Mouse (Mus musculus): ENCODE results near the gene Opcml. TPM values are rescaled to one million over a fixed set of nuclear protein-coding genes. Genes with fewer than 3 reads are reported as not detected.
A peak's percentile ranks its signal among the peaks of the same experiment; 100 is the strongest.

The Opcml gene
- polyA plus RNA-seq, 1 experiment from 2014 or later: 6.0 TPM

DNA sequence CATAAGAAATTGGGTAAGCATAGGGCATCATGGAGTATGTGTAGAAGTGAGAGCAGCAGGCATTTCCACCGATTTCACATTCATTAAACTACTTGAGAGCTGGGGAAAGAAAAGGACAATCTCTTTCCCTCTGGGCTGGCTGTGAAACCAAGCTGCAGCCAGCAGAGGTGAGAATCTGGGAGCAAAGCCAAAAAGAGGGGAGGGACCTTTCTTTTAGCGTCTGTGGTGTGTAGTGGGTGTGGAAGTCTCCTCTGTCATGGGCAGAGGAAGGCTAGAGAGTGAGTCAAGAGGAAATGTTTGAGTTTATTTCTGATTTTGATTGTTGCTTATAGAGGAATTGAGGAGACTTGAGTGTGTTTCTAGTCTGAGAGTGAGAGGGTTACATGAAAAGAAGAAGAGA, 172.8 kb downstream of the Opcml start:
- H3K4me1 ChIP-seq (ENCODE audit: control insufficient read depth, insufficient read depth, low read length): no peaks in the 10 kb centered on the region
- H3K4me3 ChIP-seq (ENCODE audit: low read depth, low read length): no peak overlapping the region
- ATAC-seq (ENCODE audit: low read depth) (no peak), DNase-seq (ENCODE audit: low spot score) (peak; percentile 24)
- H3K27ac ChIP-seq (replicated peaks; ENCODE audit: low read depth, low read length): no peak overlapping the region
- no peaks in the 10 kb centered on the region for H3K9me3 ChIP-seq (ENCODE audit: control insufficient read depth, low read length)
- H3K9ac ChIP-seq (ENCODE audit: low read depth, low read length): no peak overlapping the region
- H3K4me2 ChIP-seq (ENCODE audit: low read depth, low read length): no peak overlapping the region
- WGBS: 39% methylated on average over 2 of the region's 2 CpGs
- H3K36me3 ChIP-seq (ENCODE audit: control insufficient read depth, insufficient read depth, low read length): no peaks in the 10 kb centered on the region
- H3K27me3 ChIP-seq (replicated peaks; ENCODE audit: control insufficient read depth, insufficient read depth, low read length): no peaks in the 10 kb centered on the region

DNA sequence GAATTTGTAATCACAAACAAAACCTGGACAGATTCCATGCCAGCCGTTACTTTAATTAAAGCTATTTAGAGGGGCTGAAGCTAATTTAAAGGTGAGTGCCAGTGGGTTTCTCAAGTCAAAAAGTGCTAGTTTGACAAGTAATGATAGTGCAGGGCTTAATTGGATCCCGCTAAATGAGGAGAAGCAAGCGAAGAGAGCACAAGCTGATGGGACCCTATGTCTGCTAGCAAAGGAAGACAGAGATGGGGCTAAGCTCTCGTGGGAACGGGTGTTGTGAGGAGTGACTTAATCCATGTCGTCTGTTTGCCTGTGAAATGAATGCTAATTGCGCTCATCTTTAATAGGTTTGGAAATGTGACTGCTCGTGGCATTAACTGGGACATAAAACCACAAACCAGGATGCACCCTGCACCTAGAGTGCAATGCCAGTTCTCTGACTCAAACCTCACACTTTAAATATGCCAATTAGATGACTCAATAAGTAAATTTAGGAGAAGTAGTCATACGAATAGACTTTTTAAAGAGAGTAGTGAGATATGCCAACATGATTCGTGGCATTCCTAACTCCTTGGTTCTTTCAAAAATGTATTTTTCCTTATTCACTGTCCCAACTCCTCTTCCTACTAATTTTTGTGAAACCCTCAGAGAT, 174.5 kb downstream of the Opcml start:
- Histone ChIP-seq H3K4me2 (ENCODE audit: low read depth, low read length) (no peak overlapping the region), H3K27me3 (replicated peaks; ENCODE audit: control insufficient read depth, insufficient read depth, low read length) (no peaks in the 10 kb centered on the region), H3K4me3 (ENCODE audit: low read depth, low read length) (no peak overlapping the region), H3K9me3 (ENCODE audit: control insufficient read depth, low read length) (no peaks in the 10 kb centered on the region), H3K36me3 (ENCODE audit: control insufficient read depth, insufficient read depth, low read length) (no peaks in the 10 kb centered on the region), H3K27ac (replicated peaks; ENCODE audit: low read depth, low read length) (no peak overlapping the region), H3K4me1 (ENCODE audit: control insufficient read depth, insufficient read depth, low read length) (no peaks in the 10 kb centered on the region), H3K9ac (ENCODE audit: low read depth, low read length) (no peak overlapping the region)
- no peak for DNase-seq (ENCODE audit: low spot score)
- 70% methylated on average over 10 of the region's 10 CpGs for WGBS
- ATAC-seq (ENCODE audit: low read depth): no peak

DNA sequence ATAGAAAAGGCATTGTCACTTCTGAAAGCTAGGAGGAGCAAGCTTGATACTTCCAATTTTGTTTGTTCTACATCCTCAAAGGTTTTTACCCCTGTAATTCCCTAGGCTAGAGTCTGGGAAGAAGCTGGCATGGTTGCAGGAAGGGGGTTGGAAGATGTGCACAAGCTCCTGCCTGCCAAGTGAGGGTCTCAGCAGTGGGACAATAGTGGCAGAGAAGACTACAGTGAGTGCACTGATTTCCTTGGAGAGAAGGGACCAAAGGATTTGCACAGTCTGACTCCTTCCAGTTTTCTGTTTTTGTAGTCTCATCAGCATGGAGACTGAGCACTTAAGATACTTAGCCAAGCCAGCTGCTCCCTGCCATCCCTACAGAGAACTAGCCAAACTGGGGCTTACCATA, 177.7 kb downstream of the Opcml start:
- no peak for DNase-seq (ENCODE audit: low spot score)
- Histone ChIP-seq H3K4me1 (ENCODE audit: control insufficient read depth, insufficient read depth, low read length) (no peaks in the 10 kb centered on the region), H3K9ac (ENCODE audit: low read depth, low read length) (no peak overlapping the region), H3K27me3 (replicated peaks; ENCODE audit: control insufficient read depth, insufficient read depth, low read length) (no peaks in the 10 kb centered on the region), H3K36me3 (ENCODE audit: control insufficient read depth, insufficient read depth, low read length) (no peaks in the 10 kb centered on the region), H3K9me3 (ENCODE audit: control insufficient read depth, low read length) (no peaks in the 10 kb centered on the region), H3K4me2 (ENCODE audit: low read depth, low read length) (no peak overlapping the region), H3K4me3 (ENCODE audit: low read depth, low read length) (no peak overlapping the region), H3K27ac (replicated peaks; ENCODE audit: low read depth, low read length) (no peak overlapping the region)
- no peak for ATAC-seq (ENCODE audit: low read depth)

DNA sequence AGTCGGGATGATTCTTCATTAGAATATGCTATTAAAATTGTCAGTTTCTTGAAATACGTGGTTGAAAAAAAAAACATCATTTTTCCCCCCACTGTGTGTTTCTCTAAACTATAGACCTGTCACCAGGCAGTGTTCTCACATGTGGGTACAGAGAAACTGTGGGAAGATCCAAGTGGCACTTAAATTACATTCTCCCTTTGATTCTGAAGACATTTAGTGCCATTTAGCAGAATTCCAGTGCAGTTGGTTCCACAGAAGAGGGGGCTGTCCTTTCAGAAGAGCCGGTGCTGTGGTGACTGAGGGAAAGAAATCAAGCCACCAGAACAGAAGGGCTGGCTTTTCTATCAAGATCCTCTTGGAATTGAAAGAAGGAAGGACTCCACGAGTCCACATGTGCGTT, 181.7 kb downstream of the Opcml start:
- DNase-seq (ENCODE audit: low spot score) (no peak), ATAC-seq (ENCODE audit: low read depth) (no peak)
- Histone ChIP-seq H3K4me2 (ENCODE audit: low read depth, low read length) (no peak overlapping the region), H3K36me3 (ENCODE audit: control insufficient read depth, insufficient read depth, low read length) (no peaks in the 10 kb centered on the region), H3K27ac (replicated peaks; ENCODE audit: low read depth, low read length) (no peak overlapping the region), H3K27me3 (replicated peaks; ENCODE audit: control insufficient read depth, insufficient read depth, low read length) (no peaks in the 10 kb centered on the region), H3K9me3 (ENCODE audit: control insufficient read depth, low read length) (no peaks in the 10 kb centered on the region), H3K4me3 (ENCODE audit: low read depth, low read length) (no peak overlapping the region), H3K9ac (ENCODE audit: low read depth, low read length) (no peak overlapping the region), H3K4me1 (ENCODE audit: control insufficient read depth, insufficient read depth, low read length) (no peaks in the 10 kb centered on the region)
- WGBS: 77% methylated on average over 5 of the region's 5 CpGs

DNA sequence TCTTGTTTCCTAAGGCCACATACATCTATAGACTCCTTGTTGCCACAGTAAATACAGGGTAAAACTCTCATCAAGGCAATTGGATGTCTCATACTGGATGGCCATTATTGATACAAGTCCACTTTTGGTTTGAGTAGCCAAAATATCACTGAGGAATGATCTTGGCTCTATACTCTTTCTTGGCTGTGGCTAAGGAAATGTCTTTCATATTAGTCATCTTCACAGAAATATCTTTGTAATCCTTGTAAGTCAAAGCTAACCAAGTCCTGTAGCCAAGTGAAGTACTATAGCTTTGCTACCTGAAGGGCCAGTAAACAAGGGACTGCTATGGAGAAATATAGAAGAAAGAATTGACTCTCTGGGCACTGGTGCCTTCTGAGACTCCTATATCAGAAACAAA, 192.0 kb downstream of the Opcml start:
- H3K4me2 ChIP-seq (ENCODE audit: low read depth, low read length): no peak overlapping the region
- H3K9me3 ChIP-seq (ENCODE audit: control insufficient read depth, low read length): 0 out of 2 replicates have a peak, but pooled peaks cover 2% of the 10 kb centered on the region
- H3K36me3 ChIP-seq (ENCODE audit: control insufficient read depth, insufficient read depth, low read length): no peaks in the 10 kb centered on the region
- no peak overlapping the region for H3K27ac ChIP-seq (replicated peaks; ENCODE audit: low read depth, low read length)
- no peaks in the 10 kb centered on the region for H3K27me3 ChIP-seq (replicated peaks; ENCODE audit: control insufficient read depth, insufficient read depth, low read length)
- H3K4me3 ChIP-seq (ENCODE audit: low read depth, low read length): no peak overlapping the region
- H3K4me1 ChIP-seq (ENCODE audit: control insufficient read depth, insufficient read depth, low read length): no peaks in the 10 kb centered on the region
- no peak for DNase-seq (ENCODE audit: low spot score)
- no peak overlapping the region for H3K9ac ChIP-seq (ENCODE audit: low read depth, low read length)
- no peak for ATAC-seq (ENCODE audit: low read depth)

DNA sequence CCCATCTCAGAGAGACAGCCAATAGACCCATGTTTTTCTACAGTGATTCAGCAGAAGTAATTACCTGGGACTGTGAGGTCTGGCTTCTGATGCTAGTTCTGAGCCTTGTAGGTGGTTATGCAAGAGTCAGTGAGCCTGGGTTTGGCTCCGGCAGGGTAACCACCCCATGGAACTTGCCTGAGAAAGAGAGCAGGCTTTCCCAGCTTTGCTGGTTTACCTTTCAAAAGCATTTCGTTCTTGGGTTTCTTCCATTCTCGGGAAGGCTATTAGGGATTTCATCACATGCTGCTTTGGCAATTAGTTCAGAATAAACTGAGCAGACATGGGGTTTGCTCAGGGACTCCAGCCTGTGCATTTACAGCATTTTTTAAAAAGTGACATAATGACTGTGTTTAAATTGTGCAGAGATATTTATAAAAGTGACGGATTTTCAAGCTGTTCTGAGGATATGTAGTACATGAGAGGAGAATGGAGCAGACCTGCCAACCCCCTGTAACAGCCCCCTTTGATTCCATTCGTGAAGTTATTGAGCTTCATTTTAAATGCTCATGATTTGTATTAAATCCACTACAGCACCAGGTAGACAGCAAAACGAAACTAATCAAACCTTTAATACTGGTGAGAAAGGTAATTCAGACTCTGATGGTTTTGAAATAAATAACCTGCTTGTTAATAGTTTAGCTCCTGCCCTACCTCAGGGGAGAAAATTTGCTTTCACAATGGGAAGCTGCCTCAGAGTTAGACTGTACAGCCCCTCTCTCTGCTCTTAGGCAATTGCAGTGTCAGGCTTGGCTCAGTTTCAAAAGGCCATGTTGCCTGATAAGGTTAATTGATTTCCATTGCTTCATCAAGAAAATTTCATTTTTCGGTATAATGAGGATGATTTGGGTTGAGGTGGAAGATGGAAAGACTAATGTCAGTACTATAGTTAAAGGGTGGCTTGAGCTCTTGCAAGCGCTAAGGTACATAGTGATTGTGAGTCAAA, 196.3 kb downstream of the Opcml start:
- Histone ChIP-seq H3K27me3 (replicated peaks; ENCODE audit: control insufficient read depth, insufficient read depth, low read length) (no peaks in the 10 kb centered on the region), H3K36me3 (ENCODE audit: control insufficient read depth, insufficient read depth, low read length) (no peaks in the 10 kb centered on the region), H3K9me3 (ENCODE audit: control insufficient read depth, low read length) (no peaks in the 10 kb centered on the region), H3K9ac (ENCODE audit: low read depth, low read length) (no peak overlapping the region), H3K4me1 (ENCODE audit: control insufficient read depth, insufficient read depth, low read length) (no peaks in the 10 kb centered on the region), H3K4me2 (ENCODE audit: low read depth, low read length) (no peak overlapping the region), H3K4me3 (ENCODE audit: low read depth, low read length) (no peak overlapping the region), H3K27ac (replicated peaks; ENCODE audit: low read depth, low read length) (no peak overlapping the region)
- peak; percentile 30 for DNase-seq (ENCODE audit: low spot score)
- ATAC-seq (ENCODE audit: low read depth): no peak
- 66% methylated on average over 8 of the region's 8 CpGs for WGBS

DNA sequence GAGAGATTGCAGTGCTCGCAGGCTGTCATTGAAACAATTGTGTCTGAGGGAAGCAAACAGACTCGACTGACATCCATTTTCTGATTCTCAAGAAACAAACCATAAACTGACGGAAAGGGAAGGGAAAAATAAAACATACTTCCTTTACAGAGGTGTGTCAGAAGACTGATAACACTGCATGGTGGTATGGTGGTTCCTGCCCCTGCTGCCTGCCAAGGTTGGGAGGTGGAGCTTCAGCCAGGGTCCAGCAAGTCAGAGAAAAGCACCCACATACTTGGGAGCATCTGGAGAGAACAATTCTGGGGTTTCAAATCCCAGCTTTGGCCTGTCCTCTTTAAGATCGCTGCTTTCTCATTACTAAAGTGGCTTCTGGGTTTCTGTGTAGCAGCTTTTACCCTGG, 201.0 kb downstream of the Opcml start:
- Histone ChIP-seq H3K4me1 (ENCODE audit: control insufficient read depth, insufficient read depth, low read length) (no peaks in the 10 kb centered on the region), H3K36me3 (ENCODE audit: control insufficient read depth, insufficient read depth, low read length) (no peaks in the 10 kb centered on the region), H3K9me3 (ENCODE audit: control insufficient read depth, low read length) (no peaks in the 10 kb centered on the region), H3K27ac (replicated peaks; ENCODE audit: low read depth, low read length) (no peak overlapping the region), H3K4me3 (ENCODE audit: low read depth, low read length) (no peak overlapping the region), H3K4me2 (ENCODE audit: low read depth, low read length) (no peak overlapping the region), H3K27me3 (replicated peaks; ENCODE audit: control insufficient read depth, insufficient read depth, low read length) (no peaks in the 10 kb centered on the region), H3K9ac (ENCODE audit: low read depth, low read length) (no peak overlapping the region)
- ATAC-seq (ENCODE audit: low read depth): no peak
- WGBS: 80% methylated on average over 4 of the region's 4 CpGs
- no peak for DNase-seq (ENCODE audit: low spot score)

DNA sequence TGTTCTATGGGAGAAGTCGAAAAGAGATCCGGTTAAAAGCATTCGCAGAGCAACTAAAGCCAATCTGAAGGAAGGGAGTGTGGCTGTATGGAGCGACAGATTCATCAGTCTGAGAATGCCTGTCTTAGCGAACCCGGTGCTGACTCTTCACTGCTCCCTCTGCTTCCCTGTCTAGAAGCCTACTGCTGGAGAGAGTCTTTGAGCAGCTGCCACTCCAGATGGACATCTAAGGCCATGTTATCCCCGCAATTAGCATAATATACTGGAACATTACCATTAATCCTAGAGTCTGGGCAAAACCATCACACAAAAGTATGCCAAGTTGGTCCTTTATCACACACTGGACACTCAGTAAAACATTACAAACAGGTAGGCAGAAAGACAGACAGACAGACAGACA, 206.0 kb downstream of the Opcml start:
- Histone ChIP-seq H3K27ac (replicated peaks; ENCODE audit: low read depth, low read length) (no peak overlapping the region), H3K9me3 (ENCODE audit: control insufficient read depth, low read length) (no peaks in the 10 kb centered on the region)

More for the DNA sequence above, 206.0 kb downstream of the Opcml start:
- Histone ChIP-seq H3K27me3 (replicated peaks; ENCODE audit: control insufficient read depth, insufficient read depth, low read length) (no peaks in the 10 kb centered on the region), H3K9ac (ENCODE audit: low read depth, low read length) (no peak overlapping the region), H3K4me1 (ENCODE audit: control insufficient read depth, insufficient read depth, low read length) (no peaks in the 10 kb centered on the region), H3K36me3 (ENCODE audit: control insufficient read depth, insufficient read depth, low read length) (no peaks in the 10 kb centered on the region), H3K4me2 (ENCODE audit: low read depth, low read length) (no peak overlapping the region), H3K4me3 (ENCODE audit: low read depth, low read length) (no peak overlapping the region)
- 83% methylated on average over 7 of the region's 7 CpGs for whole genome bisulfite sequencing
- no peak for ATAC-seq (ENCODE audit: low read depth)
- DNase-seq (ENCODE audit: low spot score): no peak

Data from embryonic facial prominence, embryonic 14.5 days (tissue).